Mouse (Mus musculus) stomach, postnatal 0 days (tissue): ENCODE measurements at regions not wholly inside any gene's neighbourhood (a gene's known extent, or its start where the extent isn't known, plus 50 kb on each side); places are given as distances from the start of the nearest gene placed in this dataset.

Source experiments
- CTCF ChIP-seq: IDR thresholded peaks from 2 replicates; pipeline ENCODE4 v1.5.1; 2016; ENCODE audit warnings: antibody characterized with exemption, low read depth, mild to moderate bottlenecking, moderate library complexity
- EP300 ChIP-seq: optimal IDR thresholded peaks from 2 replicates; pipeline ENCODE3; 2016; ENCODE audit warnings: antibody characterized with exemption

GRCm38 (mm10) chr7:70810411-70811090 lies 444.0 kb upstream of the Nr2f2 start:
- no peak for TF ChIP-seq CTCF
- TF ChIP-seq EP300 = no peak
